Mouse (Mus musculus): ENCODE measurements at regions not wholly inside any gene's neighbourhood (a gene's known extent, or its start where the extent isn't known, plus 50 kb on each side); places are given as distances from the start of the nearest gene placed in this dataset.

GRCm38 (mm10) chr12:105274866-105275265, 52.3 kb upstream of the Tcl1 start:
- Histone ChIP-seq H3K4me2 (ENCODE audit: low read depth, low read length) (no peak overlapping the region), H3K27ac (peak overlapping the region; percentile 16; the same call in 1 of the 2 replicates), H3K9me3 (ENCODE audit: low read length) (no peaks in the 10 kb centered on the region), H3K9ac (replicated peaks; ENCODE audit: low read length) (no peak overlapping the region), H3K36me3 (ENCODE audit: insufficient read depth, low read length) (no peaks in the 10 kb centered on the region), H3K4me3 (ENCODE audit: low read length) (no peak overlapping the region), H3K27me3 (ENCODE audit: insufficient read depth, low read length) (no peaks in the 10 kb centered on the region), H3K4me1 (ENCODE audit: insufficient read depth, low read length) (peaks cover 4% of the 10 kb centered on the region; the same call in 1 of the 2 replicates)
- ATAC-seq (peak; percentile 28; the same call in 1 of the 2 replicates), DNase-seq (ENCODE audit: low spot score) (peak; percentile 59)
- no peak for TF ChIP-seq CTCF (IDR thresholded peaks at IDR 0.05; ENCODE audit: low read depth)
- WGBS = 62% methylated on average over 5 of the region's 5 CpGs

DNA sequence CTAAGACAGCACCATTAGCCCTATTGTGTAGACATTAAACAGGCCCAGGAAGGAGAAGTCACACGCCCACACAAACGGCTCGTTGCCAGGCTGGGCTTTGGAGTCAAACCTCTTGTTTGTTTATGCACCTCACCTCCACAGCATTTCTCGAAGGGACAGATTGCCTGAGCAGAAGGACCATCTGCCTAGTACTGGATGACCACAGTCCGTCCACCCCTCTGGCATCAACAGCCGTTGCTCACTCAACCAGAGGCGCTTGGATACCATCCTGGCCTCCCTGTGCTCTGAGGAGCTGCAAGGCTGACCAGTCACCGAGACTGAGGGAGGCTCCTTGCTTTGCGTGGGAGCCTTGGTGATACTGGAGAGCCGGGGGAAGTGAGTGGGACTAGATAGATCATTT, 53.6 kb upstream of the Tunar start:
- TF ChIP-seq CTCF (IDR thresholded peaks at IDR 0.05; ENCODE audit: low read depth) = no peak
- WGBS = 56% methylated on average over 10 of the region's 10 CpGs
- ATAC-seq (0 out of 2 replicates have a peak, but pooled peaks have one; percentile 34), DNase-seq (ENCODE audit: low spot score) (peak; percentile 57)
- Histone ChIP-seq H3K9ac (replicated peaks; ENCODE audit: low read length) (no peak overlapping the region), H3K4me2 (ENCODE audit: low read depth, low read length) (no peak overlapping the region), H3K27me3 (ENCODE audit: insufficient read depth, low read length) (no peaks in the 10 kb centered on the region), H3K4me1 (ENCODE audit: insufficient read depth, low read length) (peaks cover 6% of the 10 kb centered on the region), H3K36me3 (ENCODE audit: insufficient read depth, low read length) (no peaks in the 10 kb centered on the region), H3K4me3 (ENCODE audit: low read length) (no peak overlapping the region), H3K9me3 (ENCODE audit: low read length) (no peaks in the 10 kb centered on the region), H3K27ac (no peak overlapping the region)

DNA sequence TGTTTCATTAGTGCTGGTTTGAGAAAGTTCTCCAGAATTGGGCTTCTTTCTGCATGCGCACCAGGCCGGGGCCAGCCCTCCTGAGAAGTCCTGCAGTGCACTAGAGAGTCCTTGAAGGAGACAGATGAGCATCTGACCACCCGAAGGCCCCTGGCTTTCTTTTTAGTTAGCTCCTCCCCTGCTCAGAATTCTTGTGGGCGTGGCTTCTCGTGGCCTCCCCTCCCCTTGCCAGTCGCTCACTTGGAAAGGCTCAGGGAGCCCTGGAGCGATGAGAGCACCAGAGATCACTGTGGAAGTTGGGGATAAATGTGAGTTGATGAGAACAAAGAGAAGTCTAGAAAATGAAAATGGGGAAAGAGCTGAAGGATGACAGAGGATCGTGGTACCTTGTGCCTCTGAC, 52.6 kb upstream of the Tunar start:
- TF ChIP-seq CTCF (IDR thresholded peaks at IDR 0.05; ENCODE audit: low read depth) = no peak
- no peak for DNase-seq (ENCODE audit: low spot score)
- Histone ChIP-seq H3K27ac (no peak overlapping the region), H3K27me3 (ENCODE audit: insufficient read depth, low read length) (no peaks in the 10 kb centered on the region), H3K4me1 (ENCODE audit: insufficient read depth, low read length) (peaks cover 4% of the 10 kb centered on the region; the same call in 1 of the 2 replicates), H3K4me3 (ENCODE audit: low read length) (no peak overlapping the region), H3K9me3 (ENCODE audit: low read length) (no peaks in the 10 kb centered on the region), H3K9ac (replicated peaks; ENCODE audit: low read length) (no peak overlapping the region), H3K4me2 (ENCODE audit: low read depth, low read length) (no peak overlapping the region), H3K36me3 (ENCODE audit: insufficient read depth, low read length) (no peaks in the 10 kb centered on the region)
- ATAC-seq = no peak
- 32% methylated on average over 8 of the region's 8 CpGs for WGBS

GRCm38 (mm10) chr12:105282091-105282490, 51.6 kb upstream of the Tunar start:
- WGBS = 22% methylated on average over 7 of the region's 7 CpGs
- no peaks in the 10 kb centered on the region for H3K9me3 ChIP-seq (ENCODE audit: low read length)
- DNase-seq (ENCODE audit: low spot score) (peak; percentile 52), ATAC-seq (no peak)
- H3K9ac ChIP-seq (replicated peaks; ENCODE audit: low read length) = no peak overlapping the region
- TF ChIP-seq CTCF (IDR thresholded peaks at IDR 0.05; ENCODE audit: low read depth) = no peak
- no peaks in the 10 kb centered on the region for H3K27me3 ChIP-seq (ENCODE audit: insufficient read depth, low read length)
- H3K27ac ChIP-seq = no peak overlapping the region
- H3K36me3 ChIP-seq (ENCODE audit: insufficient read depth, low read length) = no peaks in the 10 kb centered on the region
- H3K4me3 ChIP-seq (ENCODE audit: low read length) = no peak overlapping the region
- no peak overlapping the region for H3K4me2 ChIP-seq (ENCODE audit: low read depth, low read length)
- H3K4me1 ChIP-seq (ENCODE audit: insufficient read depth, low read length) = peaks cover 4% of the 10 kb centered on the region; the same call in 1 of the 2 replicates

Data from hindbrain, postnatal 0 days (tissue).